11 mouse cellular contexts compared by ENCODE assay signal in the genomic region with DNA sequence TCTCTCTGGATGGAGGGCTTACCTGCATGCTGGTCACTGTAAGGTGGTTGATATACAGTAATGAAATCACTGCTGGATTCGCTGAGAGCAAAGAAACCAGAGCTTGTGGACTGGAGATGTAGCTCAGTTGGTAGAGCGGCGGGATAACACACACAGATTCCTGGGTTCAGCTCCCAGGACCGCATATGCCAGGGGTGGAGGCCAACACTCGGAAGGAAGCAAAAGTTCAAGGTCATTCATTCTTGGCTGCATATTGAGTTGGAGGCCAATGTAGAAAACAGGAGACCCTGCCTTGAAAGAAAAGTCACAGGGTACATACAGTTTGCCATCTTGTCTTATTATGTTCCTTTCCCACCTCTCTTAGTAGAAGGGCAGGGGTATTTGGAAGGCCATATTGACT. TPM values are rescaled to one million over a fixed set of nuclear protein-coding genes. Genes with fewer than 3 reads are reported as not detected.
DNase-seq lines count a peak whose midpoint lies in the region; TF ChIP-seq lines count a peak whose summit lies in the region.
"Had no signal": no experiment of that assay in that cellular context is flagged by ENCODE, and none has a peak within 500 bp of the region (broad histone marks: within the 10 kb centered on the region; RNA-seq: fewer than 3 reads in every experiment).

No protein-coding gene starts in this region.

- TF ChIP-seq POLR2A in liver, adult 2 months (IDR thresholded peaks at IDR 0.05; ENCODE audit: extremely low read depth, insufficient read depth, low read length) = no peak

- H3K27ac ChIP-seq in liver, adult 2 months (replicated peaks; ENCODE audit: insufficient read depth, low read depth, low read length) = peak overlapping the region; percentile 88
- H3K27ac ChIP-seq: forebrain, embryonic 15.5 days; layer of hippocampus, adult 2 months had no signal

- TF ChIP-seq CTCF in liver, adult 2 months (IDR thresholded peaks at IDR 0.05; ENCODE audit: low read depth, low read length) = no peak

- H3K36me3 ChIP-seq in liver, adult 2 months (ENCODE audit: control insufficient read depth, insufficient read depth, low read length) = no peaks in the 10 kb centered on the region; the same call in 1 of the 2 replicates
- H3K36me3 ChIP-seq: forebrain, embryonic 15.5 days had no signal

- WGBS in liver, adult 2 months = 8% methylated on average over 5 of the region's 5 CpGs

- peaks cover 22% of the 10 kb centered on the region for H3K79me2 ChIP-seq in liver, adult 2 months (ENCODE audit: control insufficient read depth, insufficient read depth, low read length)

- peak; percentile 66 for DNase-seq in liver, adult 2 months (ENCODE audit: extremely low read depth, low read depth, low spot score)
- DNase-seq in liver = no peak
- DNase-seq in heart, adult 9 months (ENCODE audit: low spot score in 2 of 2) = peak; percentile 59 to 70
- peak; percentile 80 for DNase-seq in kidney, adult 9 months
- peak; percentile 63 for DNase-seq in lung, postnatal 14 days
- no peak for DNase-seq in neural tube, embryonic 10.5 days (ENCODE audit: extremely low spot score, low spot score)
- no peak for DNase-seq in layer of hippocampus, adult 9-10 months (ENCODE audit: low spot score)
- DNase-seq in spleen, postnatal 36 days (ENCODE audit: low spot score in 2 of 2) = no peak

- no peaks in the 10 kb centered on the region for H3K27me3 ChIP-seq in liver, adult 2 months (ENCODE audit: control insufficient read depth, insufficient read depth, low read length)

- peaks cover 35% of the 10 kb centered on the region for H3K4me1 ChIP-seq in liver, adult 2 months (ENCODE audit: control insufficient read depth, insufficient read depth, low read length)

- no peak overlapping the region for H3K4me3 ChIP-seq in liver, adult 2 months (ENCODE audit: insufficient read depth, low read depth, low read length)
- H3K4me3 ChIP-seq: forebrain, embryonic 15.5 days; layer of hippocampus, adult 2 months had no signal

- H3K9ac ChIP-seq in liver, adult 2 months (ENCODE audit: low read depth, low read length) = peak overlapping the region; percentile 19; the same call in 1 of the 2 replicates
- H3K9ac ChIP-seq: forebrain, embryonic 15.5 days had no signal

RNA-seq across cellular contexts. Expression of a gene that starts 3.1 kb away (rescaled TPM):
- total RNA-seq in liver, adult 2 months (2014; rRNA removed) = 7.0 and 9.3 TPM in 2 replicates
- polyA plus RNA-seq in liver, adult 2 months (2012; rRNA removed) = 6.3 and 7.8 TPM in 2 replicates
- total RNA-seq: hematopoietic stem cell, adult 5-6 weeks; layer of hippocampus, adult 2 months had no signal

RNA-seq across cellular contexts. Expression of a gene that starts 19.1 kb away (rescaled TPM):
- 1.0 and 1.3 TPM in 2 replicates for total RNA-seq in liver, adult 2 months (2014; rRNA removed)
- polyA plus RNA-seq in liver, adult 2 months (2012; rRNA removed) = 2.1 and 2.2 TPM in 2 replicates

RNA-seq across cellular contexts. Expression of a gene that starts 33.6 kb away (rescaled TPM):
- total RNA-seq in liver, adult 2 months (2014; rRNA removed) = 99.9 and 123 TPM in 2 replicates
- polyA plus RNA-seq in liver, adult 2 months (2012; rRNA removed) = 206 and 283 TPM in 2 replicates

RNA-seq across cellular contexts. Expression of a gene that starts 33.8 kb away (rescaled TPM):
- 25.9 and 27.9 TPM in 2 replicates for total RNA-seq in liver, adult 2 months (2014; rRNA removed)
- 29.3 and 30.7 TPM in 2 replicates for polyA plus RNA-seq in liver, adult 2 months (2012; rRNA removed)

Comparison
In these comparisons a context has a peak if more than half of its experiments do, and no peak if none do; other contexts are left out.
1. DNase-seq: peak in liver, adult 2 months (single experiment), heart, adult 9 months (2 of 2), kidney, adult 9 months (single experiment) and lung, postnatal 14 days (single experiment); none in liver (single experiment), neural tube, embryonic 10.5 days (single experiment), layer of hippocampus, adult 9-10 months (single experiment) and spleen, postnatal 36 days (0 of 2).